Mouse (Mus musculus): Measurements from ENCODE around the gene Agbl4. TPM values are rescaled to one million over a fixed set of nuclear protein-coding genes. Genes with fewer than 3 reads are reported as not detected.

Gene Agbl4
- polyA plus RNA-seq, 1 experiment, result not detected

DNA sequence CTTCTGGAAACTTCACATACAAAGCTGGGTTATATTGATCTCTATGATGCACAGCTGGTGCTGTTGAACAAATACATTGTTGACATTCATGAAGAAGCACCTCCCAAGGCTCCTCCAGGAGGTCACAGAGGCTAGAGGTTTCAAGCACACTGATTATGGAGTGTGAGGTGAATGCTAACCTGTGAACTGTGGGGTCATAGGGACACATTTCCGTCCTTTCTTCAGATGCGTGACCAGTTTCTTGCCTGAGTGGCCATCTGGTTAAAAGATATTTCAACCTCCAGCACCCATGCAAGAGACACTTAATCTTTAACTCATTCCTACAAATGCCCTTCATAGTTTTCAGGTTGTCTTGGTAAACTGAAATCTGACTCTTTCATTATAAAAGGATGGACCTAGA is 985.6 kb downstream of the Agbl4 start:
- no peak for TF ChIP-seq TAL1 (IDR thresholded peaks at IDR 0.05; ENCODE audit: low read length)
- TF ChIP-seq GATA1 (IDR thresholded peaks at IDR 0.05; ENCODE audit: low read length), result no peak
- Histone ChIP-seq H3K9me3 (ENCODE audit: control insufficient read depth, low read length) (no peaks in the 10 kb centered on the region), H3K27me3 (ENCODE audit: control insufficient read depth) (no peaks in the 10 kb centered on the region), H3K4me1 (ENCODE audit: control insufficient read depth) (no peaks in the 10 kb centered on the region), H3K36me3 (ENCODE audit: control insufficient read depth) (no peaks in the 10 kb centered on the region), H3K4me3 (replicated peaks) (no peak overlapping the region)

DNA sequence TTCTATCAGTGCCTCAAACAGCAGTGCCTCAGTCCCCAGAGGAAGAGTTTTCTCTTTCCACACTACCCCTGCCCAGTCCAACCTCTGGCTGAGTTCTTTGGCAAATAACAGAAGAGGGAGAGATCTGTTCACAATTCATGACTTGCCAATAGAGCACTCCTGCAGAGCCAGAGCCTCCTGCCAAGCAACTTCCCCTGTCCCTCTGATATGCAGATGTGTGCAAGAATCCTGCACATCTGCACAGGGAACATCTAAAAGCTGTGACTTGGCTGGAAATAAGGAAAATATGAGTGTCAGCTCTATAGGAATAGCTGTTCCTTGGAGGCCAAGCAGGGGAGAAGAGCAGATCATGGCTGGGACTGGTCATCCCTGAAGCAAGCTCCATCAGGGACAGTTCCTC is 993.3 kb downstream of the Agbl4 start:
- Histone ChIP-seq H3K4me1 (ENCODE audit: control insufficient read depth) (no peaks in the 10 kb centered on the region), H3K36me3 (ENCODE audit: control insufficient read depth) (no peaks in the 10 kb centered on the region), H3K27me3 (ENCODE audit: control insufficient read depth) (no peaks in the 10 kb centered on the region), H3K4me3 (replicated peaks) (no peak overlapping the region), H3K9me3 (ENCODE audit: control insufficient read depth, low read length) (no peaks in the 10 kb centered on the region)
- TF ChIP-seq GATA1 (IDR thresholded peaks at IDR 0.05; ENCODE audit: low read length) (no peak), TAL1 (IDR thresholded peaks at IDR 0.05; ENCODE audit: low read length) (no peak)

DNA sequence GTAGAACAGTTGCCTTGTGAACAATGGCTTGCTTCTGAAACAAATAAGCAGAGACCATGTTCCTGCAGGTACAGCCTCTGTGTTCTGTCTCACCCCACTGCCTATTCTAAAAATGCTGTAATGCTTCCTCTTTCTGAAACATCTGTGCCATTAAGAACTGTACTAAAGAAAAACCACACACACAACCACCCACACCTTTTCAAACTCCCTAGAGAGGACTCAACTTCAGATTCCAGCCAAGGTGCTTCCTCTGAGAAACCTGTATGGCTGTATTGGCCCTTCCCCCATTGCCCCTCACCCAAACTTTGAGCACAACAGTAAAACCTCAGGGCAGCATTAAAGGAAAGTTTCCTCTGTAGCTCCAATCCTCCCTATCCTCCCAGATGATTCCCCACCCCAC is 1002.3 kb downstream of the Agbl4 start:
- no peak for TF ChIP-seq TAL1 (IDR thresholded peaks at IDR 0.05; ENCODE audit: low read length)
- TF ChIP-seq GATA1 (IDR thresholded peaks at IDR 0.05; ENCODE audit: low read length), result no peak
- Histone ChIP-seq H3K9me3 (ENCODE audit: control insufficient read depth, low read length) (no peaks in the 10 kb centered on the region), H3K36me3 (ENCODE audit: control insufficient read depth) (no peaks in the 10 kb centered on the region), H3K4me3 (replicated peaks) (no peak overlapping the region), H3K27me3 (ENCODE audit: control insufficient read depth) (no peaks in the 10 kb centered on the region), H3K4me1 (ENCODE audit: control insufficient read depth) (no peaks in the 10 kb centered on the region)

DNA sequence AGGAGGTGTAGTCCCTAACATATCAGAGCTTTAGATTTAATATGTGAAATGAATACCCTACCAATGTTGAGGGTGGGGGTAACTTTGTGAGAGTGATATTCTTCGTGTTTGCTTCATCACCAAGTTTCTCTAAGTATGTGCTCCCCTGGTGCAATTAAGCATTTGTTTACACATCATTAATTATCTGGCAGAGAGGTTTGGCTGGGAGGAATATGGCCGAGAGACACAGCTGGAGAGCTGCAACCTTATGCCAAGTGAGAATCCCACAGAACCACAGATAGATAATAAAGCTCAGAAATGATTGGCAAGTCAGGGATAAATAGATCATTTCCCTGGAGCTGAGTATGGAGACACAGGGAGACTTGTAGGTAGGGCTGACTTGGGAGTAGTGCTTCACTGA is 1003.2 kb downstream of the Agbl4 start:
- H3K4me3 ChIP-seq (replicated peaks), result no peak overlapping the region
- TF ChIP-seq TAL1 (IDR thresholded peaks at IDR 0.05; ENCODE audit: low read length) (no peak), GATA1 (IDR thresholded peaks at IDR 0.05; ENCODE audit: low read length) (no peak)

DNA sequence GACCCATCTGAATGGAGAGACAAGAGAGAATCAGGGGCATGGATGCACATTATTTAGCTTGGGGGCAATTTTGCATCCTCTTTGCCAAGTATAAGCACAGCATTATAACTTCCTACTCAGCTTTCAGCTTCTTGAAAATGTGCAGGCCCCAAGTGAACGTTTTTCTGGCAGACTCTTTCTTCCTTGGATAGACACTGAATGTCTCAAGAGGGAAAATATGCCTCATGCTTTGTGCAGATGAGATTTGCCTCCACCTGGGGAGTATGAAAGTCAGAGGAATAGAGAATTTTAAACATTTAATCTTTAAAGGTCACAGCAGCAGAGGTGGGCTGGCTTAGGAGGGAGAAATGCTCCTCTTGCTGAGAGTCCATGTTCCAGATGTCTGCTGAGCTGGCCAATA is 1005.8 kb downstream of the Agbl4 start:
- Histone ChIP-seq H3K4me1 (ENCODE audit: control insufficient read depth) (no peaks in the 10 kb centered on the region), H3K9me3 (ENCODE audit: control insufficient read depth, low read length) (no peaks in the 10 kb centered on the region), H3K27me3 (ENCODE audit: control insufficient read depth) (no peaks in the 10 kb centered on the region), H3K4me3 (replicated peaks) (no peak overlapping the region), H3K36me3 (ENCODE audit: control insufficient read depth) (no peaks in the 10 kb centered on the region)
- TF ChIP-seq TAL1 (IDR thresholded peaks at IDR 0.05; ENCODE audit: low read length) (no peak), GATA1 (IDR thresholded peaks at IDR 0.05; ENCODE audit: low read length) (no peak)

More for the DNA sequence above, 1003.2 kb downstream of the Agbl4 start:
- Histone ChIP-seq H3K9me3 (ENCODE audit: control insufficient read depth, low read length) (no peaks in the 10 kb centered on the region), H3K36me3 (ENCODE audit: control insufficient read depth) (no peaks in the 10 kb centered on the region), H3K27me3 (ENCODE audit: control insufficient read depth) (no peaks in the 10 kb centered on the region), H3K4me1 (ENCODE audit: control insufficient read depth) (no peaks in the 10 kb centered on the region)

DNA sequence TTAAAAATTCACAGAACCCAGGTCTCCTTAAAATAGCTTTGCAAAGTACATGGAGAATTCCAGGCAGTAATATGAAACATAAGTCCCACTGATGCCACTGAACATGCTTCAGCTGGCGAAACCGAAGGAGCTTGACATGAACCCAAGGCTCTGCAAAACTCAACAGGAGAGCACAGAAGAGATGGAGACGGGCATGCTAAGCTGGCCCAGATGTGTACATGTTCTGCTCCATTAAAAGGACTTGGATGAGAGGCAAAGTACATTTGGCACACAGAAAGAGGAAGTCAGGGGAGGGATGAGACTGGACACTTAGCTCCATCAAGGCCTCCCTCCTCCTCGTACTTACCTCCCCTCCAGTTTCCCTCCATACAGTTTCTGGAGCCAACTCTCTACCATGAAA is 1013.3 kb downstream of the Agbl4 start:
- Histone ChIP-seq H3K4me3 (replicated peaks) (no peak overlapping the region), H3K27me3 (ENCODE audit: control insufficient read depth) (peaks cover 23% of the 10 kb centered on the region), H3K4me1 (ENCODE audit: control insufficient read depth) (no peaks in the 10 kb centered on the region), H3K9me3 (ENCODE audit: control insufficient read depth, low read length) (no peaks in the 10 kb centered on the region), H3K36me3 (ENCODE audit: control insufficient read depth) (no peaks in the 10 kb centered on the region)
- TF ChIP-seq TAL1 (IDR thresholded peaks at IDR 0.05; ENCODE audit: low read length) (no peak), GATA1 (IDR thresholded peaks at IDR 0.05; ENCODE audit: low read length) (no peak)

DNA sequence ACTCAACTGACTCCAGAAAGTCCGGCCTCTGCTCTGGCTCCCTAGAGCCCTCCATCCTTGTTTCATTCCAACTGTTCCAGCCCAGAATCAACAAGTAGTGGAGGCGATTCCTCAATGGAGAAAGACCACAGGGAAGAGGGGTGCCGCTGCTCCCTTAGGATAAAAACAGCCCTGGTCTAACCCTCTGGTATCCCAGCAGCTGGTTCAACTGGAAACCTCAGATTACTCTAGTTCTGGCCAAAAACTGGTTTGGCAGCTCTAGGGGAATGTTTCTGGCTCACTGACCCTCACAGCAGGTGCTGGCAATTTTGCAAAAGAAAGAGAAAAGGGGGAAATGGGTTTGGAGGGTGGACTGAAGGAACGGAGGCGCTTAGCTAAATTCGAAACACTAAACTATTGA is 1016.9 kb downstream of the Agbl4 start:
- Histone ChIP-seq H3K4me1 (ENCODE audit: control insufficient read depth) (no peaks in the 10 kb centered on the region), H3K36me3 (ENCODE audit: control insufficient read depth) (no peaks in the 10 kb centered on the region), H3K9me3 (ENCODE audit: control insufficient read depth, low read length) (no peaks in the 10 kb centered on the region), H3K27me3 (ENCODE audit: control insufficient read depth) (peaks cover 33% of the 10 kb centered on the region), H3K4me3 (replicated peaks) (peak overlapping the region; percentile 40)
- TF ChIP-seq GATA1 (IDR thresholded peaks at IDR 0.05; ENCODE audit: low read length), result no peak
- TF ChIP-seq TAL1 (IDR thresholded peaks at IDR 0.05; ENCODE audit: low read length), result no peak

DNA sequence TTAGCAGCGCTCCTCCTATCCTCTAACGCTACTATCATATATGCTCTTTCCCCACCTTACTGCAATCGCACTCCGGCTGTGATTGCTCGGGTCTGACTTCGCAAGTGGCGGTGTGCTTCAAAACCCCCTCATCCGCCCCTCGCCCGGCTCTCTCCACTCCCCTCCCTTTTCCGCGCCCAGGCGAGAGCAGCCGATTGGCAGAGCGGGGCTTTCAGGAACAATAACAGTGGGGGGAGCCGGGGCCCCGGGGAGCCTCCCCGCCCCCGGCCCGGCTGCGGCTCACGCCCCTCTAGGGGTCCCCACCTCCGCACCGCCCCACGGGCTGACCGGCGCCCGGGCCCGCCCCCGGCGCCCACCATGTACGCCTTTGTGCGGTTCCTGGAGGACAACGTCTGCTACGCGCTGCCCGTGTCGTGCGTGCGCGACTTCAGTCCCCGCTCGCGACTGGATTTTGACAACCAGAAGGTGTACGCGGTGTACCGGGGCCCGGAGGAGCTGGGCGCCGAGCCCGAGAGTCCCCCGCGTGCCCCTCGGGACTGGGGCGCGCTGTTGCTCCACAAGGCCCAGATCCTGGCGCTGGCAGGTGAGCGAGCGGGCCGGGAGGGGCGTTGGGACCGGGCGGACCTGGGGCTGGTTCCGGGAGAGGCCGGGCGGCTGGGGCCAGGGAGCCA is 1017.5 kb downstream of the Agbl4 start, which contains the start of gene Bend5:
Gene Bend5 (plus strand): TSS at position 189 of the 671 bp plus-strand sequence.
- Histone ChIP-seq H3K9me3 (ENCODE audit: control insufficient read depth, low read length) (no peaks in the 10 kb centered on the region), H3K4me3 (replicated peaks) (peak within 1 kb of the TSS; percentile 40), H3K36me3 (ENCODE audit: control insufficient read depth) (no peaks in the 10 kb centered on the region), H3K4me1 (ENCODE audit: control insufficient read depth) (no peaks in the 10 kb centered on the region), H3K27me3 (ENCODE audit: control insufficient read depth) (peaks cover 33% of the 10 kb centered on the region)
- TF ChIP-seq TAL1 (IDR thresholded peaks at IDR 0.05; ENCODE audit: low read length), result no peak
- no peak for TF ChIP-seq GATA1 (IDR thresholded peaks at IDR 0.05; ENCODE audit: low read length)

DNA sequence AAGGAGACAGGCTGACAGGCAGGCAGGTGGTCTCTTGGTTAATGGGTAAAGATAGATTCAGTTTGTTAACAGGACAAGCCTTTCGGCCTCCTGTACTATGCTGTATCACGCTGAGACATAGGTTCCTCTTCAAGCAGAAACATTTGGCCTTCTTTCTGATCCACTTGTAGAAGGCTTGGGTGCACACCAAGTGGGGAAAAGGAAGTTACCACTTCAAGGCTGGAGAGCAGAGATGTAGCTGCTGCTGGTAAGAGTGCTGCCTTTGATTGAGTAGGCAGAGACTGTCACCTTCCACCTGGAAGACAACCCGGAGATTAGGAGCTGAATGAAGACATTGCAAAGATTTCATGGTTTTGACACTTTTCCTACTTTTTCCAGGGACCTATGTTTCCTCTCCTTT is 1018.7 kb downstream of the Agbl4 start:
- no peak overlapping the region for H3K4me3 ChIP-seq (replicated peaks)
- no peaks in the 10 kb centered on the region for H3K4me1 ChIP-seq (ENCODE audit: control insufficient read depth)
- H3K27me3 ChIP-seq (ENCODE audit: control insufficient read depth), result peaks cover 33% of the 10 kb centered on the region
- TF ChIP-seq TAL1 (IDR thresholded peaks at IDR 0.05; ENCODE audit: low read length) (no peak), GATA1 (IDR thresholded peaks at IDR 0.05; ENCODE audit: low read length) (no peak)
- H3K9me3 ChIP-seq (ENCODE audit: control insufficient read depth, low read length), result no peaks in the 10 kb centered on the region
- no peaks in the 10 kb centered on the region for H3K36me3 ChIP-seq (ENCODE audit: control insufficient read depth)

DNA sequence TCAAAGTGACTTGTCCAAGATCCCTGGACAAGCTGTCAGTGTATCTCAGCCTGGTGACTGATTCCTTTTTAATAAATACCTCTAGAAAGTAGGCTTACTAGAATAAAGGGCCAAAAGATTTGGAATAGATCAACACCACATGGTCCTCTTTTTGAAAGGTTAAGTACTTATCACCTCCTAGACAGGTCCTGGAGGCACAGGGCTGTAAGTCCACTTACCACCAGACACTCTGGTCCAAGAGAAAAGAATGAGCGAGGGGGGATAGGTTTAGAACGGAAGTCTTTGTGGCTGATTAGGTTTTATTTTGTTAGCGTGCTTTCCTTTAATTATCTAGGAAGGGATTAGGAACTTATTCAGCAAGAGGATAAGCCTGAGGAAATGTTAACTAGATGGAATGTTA is 1019.1 kb downstream of the Agbl4 start:
- H3K4me1 ChIP-seq (ENCODE audit: control insufficient read depth), result no peaks in the 10 kb centered on the region
- H3K9me3 ChIP-seq (ENCODE audit: control insufficient read depth, low read length), result no peaks in the 10 kb centered on the region
- TF ChIP-seq GATA1 (IDR thresholded peaks at IDR 0.05; ENCODE audit: low read length) (no peak), TAL1 (IDR thresholded peaks at IDR 0.05; ENCODE audit: low read length) (no peak)
- no peaks in the 10 kb centered on the region for H3K36me3 ChIP-seq (ENCODE audit: control insufficient read depth)
- peaks cover 33% of the 10 kb centered on the region for H3K27me3 ChIP-seq (ENCODE audit: control insufficient read depth)
- no peak overlapping the region for H3K4me3 ChIP-seq (replicated peaks)

Measured in erythroblast, embryonic 14.5 days (primary cell).